Mouse (Mus musculus): ENCODE measurements around the gene Lgals3bp. TPM values are rescaled to one million over a fixed set of nuclear protein-coding genes. Genes with fewer than 3 reads are reported as not detected.

Gene Lgals3bp
- 112 TPM in 2 replicates for polyA plus RNA-seq (2012)

GRCm38 (mm10) chr11:118401760-118402280 is at the start of gene Lgals3bp:
Lgals3bp (minus strand) TSS chr11:118402092.

DNA sequence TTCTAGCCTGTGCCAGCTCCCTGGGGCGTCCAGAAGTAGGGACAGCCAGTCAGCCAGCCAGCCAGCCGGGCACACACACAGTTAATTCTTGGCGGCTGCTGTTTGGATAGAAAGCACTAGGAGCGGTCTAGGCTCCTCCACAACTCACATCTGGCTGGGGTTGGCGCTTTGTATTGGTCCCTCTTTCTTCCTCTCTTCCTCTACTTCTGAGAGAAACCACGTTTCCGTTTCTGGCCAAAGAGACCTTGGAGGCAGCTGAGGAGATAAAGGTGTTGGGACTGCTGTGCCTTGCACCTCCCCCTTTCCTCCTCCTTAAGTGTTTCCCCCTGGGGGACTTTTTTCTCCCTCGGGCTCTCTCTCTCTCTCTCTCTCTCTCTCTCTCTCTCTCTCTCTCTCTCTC is 26.1 kb upstream of the Lgals3bp start, which contains the start of gene C1qtnf1:
TSS of gene C1qtnf1 (plus strand) at position 218 of the 400 bp plus-strand sequence.

DNA sequence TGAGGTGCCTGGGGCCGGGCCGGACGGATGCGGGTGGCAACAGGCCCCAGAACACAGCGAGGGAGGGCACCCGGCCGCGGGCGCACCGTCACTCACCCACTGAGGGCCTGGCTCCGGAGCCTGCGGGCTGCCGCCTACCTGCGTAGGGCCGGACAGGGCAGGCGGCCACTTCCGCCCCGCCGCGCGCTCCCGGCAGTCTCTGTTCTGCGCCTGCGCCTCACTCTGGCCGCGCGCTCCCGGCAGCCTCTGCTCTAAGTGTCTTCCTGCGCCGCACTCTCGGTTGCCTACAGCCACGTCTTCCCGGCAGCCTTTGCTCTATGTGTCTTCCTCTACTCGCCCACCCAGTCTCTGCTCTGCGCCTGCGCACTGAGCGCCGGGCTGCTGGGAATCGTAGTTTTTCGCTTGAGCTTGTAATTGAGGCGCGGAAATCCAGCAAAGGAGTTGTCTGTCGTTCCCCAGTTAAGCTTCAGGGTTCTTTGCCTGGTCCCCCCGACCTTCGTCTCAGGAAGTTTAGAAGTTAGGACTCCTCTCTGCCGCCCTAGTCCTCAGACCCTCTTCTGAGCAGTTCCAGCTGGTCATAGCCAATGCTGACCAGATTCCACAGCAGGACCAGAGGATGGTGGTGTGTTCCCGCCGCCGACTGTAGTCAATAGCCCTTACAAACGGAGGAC is 17.1 kb upstream of the Lgals3bp start, which contains the start of gene Cant1:
TSS of gene Cant1 (minus strand) at position 253 of the 671 bp plus-strand sequence.

GRCm38 (mm10) chr11:118355640-118356039 is 46.3 kb downstream of the Lgals3bp start, which contains the start of gene Timp2:
Timp2 (minus strand) TSS chr11:118355740.

Other genes with a start within 250 kb of the Lgals3bp start
- gene Cyth1, start 153.5 kb downstream of the Lgals3bp start, polyA plus RNA-seq (2012), result 19.1 and 19.7 TPM in 2 replicates
- gene Usp36, start 111.8 kb downstream of the Lgals3bp start, polyA plus RNA-seq (2012), result 51.2 and 69.6 TPM in 2 replicates
- gene Cep295nl, start 59.6 kb downstream of the Lgals3bp start, polyA plus RNA-seq (2012), result 0.10 and 0.26 TPM in 2 replicates
- 3.4 and 4.6 TPM in 2 replicates for gene Timp2, start 46.4 kb downstream of the Lgals3bp start, polyA plus RNA-seq (2012)
- gene Cant1, start 17.0 kb upstream of the Lgals3bp start, polyA plus RNA-seq (2012), result 57.4 and 63.3 TPM in 2 replicates
- gene C1qtnf1, start 26.1 kb upstream of the Lgals3bp start, polyA plus RNA-seq (2012), result not detected in 2 replicates
- gene Engase, start 74.7 kb upstream of the Lgals3bp start, polyA plus RNA-seq (2012), result 14.5 and 21.7 TPM in 2 replicates